Mouse (Mus musculus) liver, embryonic 11.5 days (tissue): ENCODE results near the gene Plekha4. TPM values are rescaled to one million over a fixed set of nuclear protein-coding genes. Genes with fewer than 3 reads are reported as not detected.

Experiments
- ATAC-seq: fragments of 200-750 bp; cut with Nextera tagmentation; replicated peaks from 2 replicates; pipeline ENCODE4 v1.8.0; 2017; ENCODE audit warnings: moderate number of reproducible peaks, mild to moderate bottlenecking, moderate TSS enrichment, moderate library complexity; ENCODE audit not compliant: low FRiP score
- DNase-seq: peaks from one replicate; pipeline ENCODE4 v3.0.0-alpha.2; 2017; ENCODE audit warnings: low spot score
- H3K27ac ChIP-seq: fragments of 300-500 bp; sonication (generic); 2 replicates; pipeline ENCODE4 v1.5.1; 2014; ENCODE audit warnings: mild to moderate bottlenecking, low read depth, low read length, control low read depth
- H3K27me3 ChIP-seq: fragments of 300-500 bp; sonication (generic); replicated peaks from 2 replicates; pipeline ENCODE4 v1.6.1; 2014; ENCODE audit warnings: low read length, mixed read lengths; ENCODE audit not compliant: control insufficient read depth, insufficient read depth
- H3K36me3 ChIP-seq: fragments of 300-500 bp; sonication (generic); 2 replicates; pipeline ENCODE4 v1.6.1; 2014; ENCODE audit warnings: mild to moderate bottlenecking, low read length, moderate library complexity, mixed read lengths; ENCODE audit not compliant: control insufficient read depth, insufficient read depth
- H3K4me1 ChIP-seq: fragments of 300-500 bp; sonication (generic); replicated peaks from 2 replicates; pipeline ENCODE4 v1.6.1; 2014; ENCODE audit warnings: low read length, mixed read lengths; ENCODE audit not compliant: control insufficient read depth, insufficient read depth
- H3K4me2 ChIP-seq: fragments of 300-500 bp; sonication (generic); 2 replicates; pipeline ENCODE4 v1.6.1; 2014; ENCODE audit warnings: mild to moderate bottlenecking, control low read depth, moderate library complexity
- H3K4me3 ChIP-seq: fragments of 300-500 bp; sonication (generic); 2 replicates; pipeline ENCODE4 v1.5.1; 2014; ENCODE audit warnings: low read depth, low read length, control low read depth
- H3K9ac ChIP-seq: fragments of 300-500 bp; sonication (generic); 2 replicates; pipeline ENCODE4 v1.6.1; 2014; ENCODE audit warnings: low read depth, low read length, control low read depth
- H3K9me3 ChIP-seq: fragments of 300-500 bp; sonication (generic); 2 replicates; pipeline ENCODE4 v1.6.1; 2016; ENCODE audit warnings: low read length, inconsistent platforms, mixed read lengths; ENCODE audit not compliant: control insufficient read depth
- WGBS: fragments of 180-500 bp; shearing (Covaris S2); extraction: QIAGEN DNeasy Blood & Tissue Kit; methylation state at CpG from one replicate; pipeline ENCODE4 v1.1.7; 2014; 5-methylcytosine and 5-hydroxymethylcytosine counted together
- polyA plus RNA-seq: library from polyadenylated mRNA; unstranded; fragments of >200 nt; fragmentation: Nextera tagmentation; extraction: Ambion mirVana; gene quantifications from 2 replicates; pipeline ENCODE4 v1.2.1, GENCODE M21; 2014

The Plekha4 gene
- polyA plus RNA-seq, 1 experiment from 2014 or later: 0.89 TPM

DNA sequence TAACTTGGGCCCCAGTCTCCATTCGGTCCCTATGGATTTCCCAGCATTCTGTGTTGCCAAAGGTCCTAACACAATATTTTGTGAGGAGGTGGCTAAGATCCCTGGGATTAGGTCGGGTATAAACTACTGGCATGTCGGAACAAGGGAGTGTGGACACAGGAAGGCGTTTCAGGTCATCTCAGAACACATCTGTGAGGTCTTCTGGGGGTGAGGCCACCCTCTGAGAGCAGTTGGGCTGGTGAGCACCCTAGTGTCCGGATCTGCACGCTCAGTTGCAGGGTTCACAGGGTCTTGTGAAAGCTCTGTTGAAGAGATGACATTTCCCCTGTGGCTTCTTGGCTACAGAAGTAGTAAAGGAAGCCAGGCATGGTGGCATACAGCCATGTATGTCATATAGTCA lies 59.8 kb downstream of the Plekha4 start:
- no peaks in the 10 kb centered on the region for H3K27me3 ChIP-seq
- H3K36me3 ChIP-seq: peaks cover 22% of the 10 kb centered on the region
- no peak overlapping the region for H3K4me2 ChIP-seq
- DNase-seq: no peak
- no peak overlapping the region for H3K27ac ChIP-seq
- ATAC-seq: no peak
- 89% methylated on average over 6 of the region's 6 CpGs for whole genome bisulfite sequencing
- H3K9ac ChIP-seq: no peak overlapping the region
- H3K4me3 ChIP-seq: no peak overlapping the region
- H3K9me3 ChIP-seq: no peaks in the 10 kb centered on the region
- H3K4me1 ChIP-seq: no peaks in the 10 kb centered on the region

GRCm38 (mm10) chr7:45587631-45588592 lies 61.8 kb downstream of the Plekha4 start:
- no peaks in the 10 kb centered on the region for H3K9me3 ChIP-seq
- H3K9ac ChIP-seq: no peak overlapping the region
- no peaks in the 10 kb centered on the region for H3K4me1 ChIP-seq
- H3K36me3 ChIP-seq: peaks cover 20% of the 10 kb centered on the region
- H3K4me2 ChIP-seq: no peak overlapping the region
- 94% methylated on average over 23 of the region's 23 CpGs for WGBS
- H3K27me3 ChIP-seq: no peaks in the 10 kb centered on the region
- H3K27ac ChIP-seq: no peak overlapping the region
- H3K4me3 ChIP-seq: no peak overlapping the region
- DNase-seq (no peak), ATAC-seq (no peak)

DNA sequence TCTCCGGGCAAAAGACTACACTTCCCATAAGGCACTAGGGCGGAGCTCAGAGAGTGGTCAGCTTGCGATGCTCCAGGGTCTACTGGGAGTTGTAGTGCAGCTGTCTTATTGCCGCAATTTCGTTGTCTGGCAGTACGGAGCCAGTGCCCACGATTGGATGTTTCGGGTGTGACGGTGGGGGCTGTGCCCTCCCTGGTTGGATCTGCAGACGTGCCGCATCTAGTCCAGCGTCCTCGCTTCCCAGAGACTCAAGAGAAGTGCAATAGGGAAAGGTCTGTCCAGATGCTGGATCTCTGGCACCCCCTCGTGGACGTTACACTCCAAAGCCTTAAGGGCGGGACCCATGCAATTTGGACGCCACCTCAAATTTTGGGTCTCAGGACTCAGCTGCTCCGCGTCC lies 63.0 kb downstream of the Plekha4 start:
- DNase-seq (peak; percentile 85), ATAC-seq (peak; percentile 90)
- H3K27me3 ChIP-seq: no peaks in the 10 kb centered on the region
- no peaks in the 10 kb centered on the region for H3K9me3 ChIP-seq
- no peaks in the 10 kb centered on the region for H3K4me1 ChIP-seq
- 7% methylated on average over 19 of the region's 19 CpGs for WGBS
- peaks cover 17% of the 10 kb centered on the region for H3K36me3 ChIP-seq
- H3K9ac ChIP-seq: no peak overlapping the region; the same call in 1 of the 2 replicates
- H3K4me2 ChIP-seq: peak overlapping the region; percentile 55
- peak overlapping the region; percentile 29 for H3K4me3 ChIP-seq
- no peak overlapping the region for H3K27ac ChIP-seq

- no peaks in the 10 kb centered on the region for H3K4me1 ChIP-seq
- no peak for ATAC-seq
- no peak overlapping the region for H3K4me3 ChIP-seq
- H3K27me3 ChIP-seq: no peaks in the 10 kb centered on the region
- WGBS: 91% methylated on average over 5 of the region's 5 CpGs
- H3K27ac ChIP-seq: no peak overlapping the region
- H3K9ac ChIP-seq: no peak overlapping the region
- H3K9me3 ChIP-seq: no peaks in the 10 kb centered on the region
- no peak for DNase-seq
- no peak overlapping the region for H3K4me2 ChIP-seq
- peaks cover 14% of the 10 kb centered on the region for H3K36me3 ChIP-seq
Observed at GRCm38 (mm10) chr7:45589898-45590297, 63.8 kb downstream of the Plekha4 start.

DNA sequence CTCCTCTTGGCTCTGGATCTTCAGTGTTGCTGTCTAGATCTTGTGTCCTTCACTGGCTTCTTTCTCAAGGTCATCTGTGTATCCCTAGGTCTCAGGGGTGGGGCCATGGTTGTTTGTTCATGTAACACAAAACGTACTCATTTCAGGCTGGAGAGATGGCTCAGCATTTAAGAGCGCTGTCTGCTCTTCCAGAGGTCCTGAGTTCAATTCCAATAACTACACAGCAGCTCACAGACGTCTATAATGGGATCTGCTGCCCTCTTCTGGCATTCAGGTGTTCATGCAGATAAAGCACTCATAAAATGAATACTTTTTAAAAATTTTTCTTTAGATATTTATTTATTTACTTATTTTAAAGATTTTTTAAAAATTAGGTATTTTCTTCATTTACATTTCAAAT lies 64.7 kb downstream of the Plekha4 start:
- no peaks in the 10 kb centered on the region for H3K27me3 ChIP-seq
- no peak overlapping the region for H3K9ac ChIP-seq
- DNase-seq (no peak), ATAC-seq (no peak)
- H3K9me3 ChIP-seq: no peaks in the 10 kb centered on the region
- H3K4me3 ChIP-seq: no peak overlapping the region
- WGBS: 60% methylated on average over 3 of the region's 3 CpGs
- no peak overlapping the region for H3K27ac ChIP-seq
- H3K4me2 ChIP-seq: no peak overlapping the region
- no peaks in the 10 kb centered on the region for H3K4me1 ChIP-seq
- peaks cover 4% of the 10 kb centered on the region for H3K36me3 ChIP-seq

- no peaks in the 10 kb centered on the region for H3K4me1 ChIP-seq
- no peaks in the 10 kb centered on the region for H3K27me3 ChIP-seq
- H3K4me3 ChIP-seq: no peak overlapping the region
- ATAC-seq (no peak), DNase-seq (no peak)
- H3K9me3 ChIP-seq: no peaks in the 10 kb centered on the region
- H3K36me3 ChIP-seq: no peaks in the 10 kb centered on the region
- 63% methylated on average over 7 of the region's 7 CpGs for WGBS
- no peak overlapping the region for H3K9ac ChIP-seq
- no peak overlapping the region for H3K4me2 ChIP-seq
- no peak overlapping the region for H3K27ac ChIP-seq
Observed at GRCm38 (mm10) chr7:45591880-45592279, 65.8 kb downstream of the Plekha4 start.

DNA sequence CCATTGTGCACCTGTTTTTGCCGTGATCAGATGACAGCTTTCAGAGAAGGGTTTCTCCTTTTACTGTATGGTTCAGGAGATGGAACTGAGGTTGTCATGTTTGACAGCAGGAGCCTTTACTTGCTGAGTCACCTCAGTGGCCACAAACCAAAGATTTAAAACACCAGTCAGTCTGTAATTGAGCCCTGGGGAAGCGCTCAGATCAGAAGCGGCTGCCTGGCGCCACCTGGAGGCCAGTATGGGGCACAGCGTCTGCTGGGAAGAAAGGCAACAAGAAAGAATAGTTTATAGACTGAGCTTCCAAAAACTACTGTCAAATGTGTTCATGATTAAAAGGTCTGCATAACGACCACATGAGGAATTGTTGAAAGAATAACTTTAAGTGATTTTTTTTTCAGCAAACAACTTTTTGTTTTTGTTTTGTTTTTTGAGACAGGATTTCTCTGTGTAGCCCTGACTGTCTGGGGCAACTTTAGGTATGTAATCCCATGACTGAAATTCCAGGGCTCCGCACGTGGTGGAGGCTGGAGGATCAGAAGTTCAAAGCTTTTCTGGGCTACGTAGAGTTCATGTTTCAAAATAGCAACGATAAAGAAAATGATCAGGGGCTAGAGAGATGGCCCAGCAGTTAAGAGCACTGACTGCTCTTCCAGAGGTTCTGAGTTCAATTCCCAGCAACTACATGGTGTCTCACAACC lies 67.1 kb downstream of the Plekha4 start:
- Histone ChIP-seq H3K4me3 (no peak overlapping the region), H3K9ac (no peak overlapping the region), H3K36me3 (no peaks in the 10 kb centered on the region), H3K27ac (no peak overlapping the region), H3K4me2 (no peak overlapping the region), H3K4me1 (no peaks in the 10 kb centered on the region), H3K27me3 (no peaks in the 10 kb centered on the region), H3K9me3 (no peaks in the 10 kb centered on the region)
- DNase-seq (peak; percentile 65), ATAC-seq (no peak)
- 23% methylated on average over 10 of the region's 10 CpGs for WGBS

- ATAC-seq: no peak
- DNase-seq: no peak
- Histone ChIP-seq H3K4me1 (peaks cover 6% of the 10 kb centered on the region), H3K4me2 (no peak overlapping the region), H3K4me3 (no peak overlapping the region), H3K9ac (no peak overlapping the region), H3K36me3 (no peaks in the 10 kb centered on the region), H3K9me3 (no peaks in the 10 kb centered on the region), H3K27me3 (no peaks in the 10 kb centered on the region), H3K27ac (no peak overlapping the region)
- WGBS: 81% methylated on average over 4 of the region's 4 CpGs
Observed at GRCm38 (mm10) chr7:45595176-45595575, 69.0 kb downstream of the Plekha4 start.
